Mouse (Mus musculus): Measurements from ENCODE around the gene Slc35a1. TPM values are rescaled to one million over a fixed set of nuclear protein-coding genes. Genes with fewer than 3 reads are reported as not detected.

The Slc35a1 gene
- total and polyA plus RNA-seq, 3 experiments, result 24.3 to 26.0 TPM; not detected in 1

GRCm38 (mm10) chr4:34639745-34640364 lies 47.4 kb downstream of the Slc35a1 start:
- H3K9ac ChIP-seq (ENCODE audit: control insufficient read depth, low read depth, low read length, poor library complexity, severe bottlenecking), result no peak overlapping the region
- H3K27me3 ChIP-seq (ENCODE audit: control insufficient read depth in 1 of 2, insufficient read depth in 2 of 2, low read length in 2 of 2), result no peaks in the 10 kb centered on the region
- no peak for DNase-seq (ENCODE audit: low read depth, low spot score)
- no peaks in the 10 kb centered on the region for H3K9me3 ChIP-seq (replicated peaks; ENCODE audit: insufficient read depth, low read length)
- TF ChIP-seq MAX (IDR thresholded peaks at IDR 0.05; ENCODE audit: low read length) (no peak), POLR2AphosphoS2 (IDR thresholded peaks at IDR 0.05; ENCODE audit: low read length) (no peak), ZNF384 (IDR thresholded peaks at IDR 0.05; ENCODE audit: low read depth, low read length) (no peak), POLR2A (IDR thresholded peaks at IDR 0.05; ENCODE audit: control insufficient read depth in 1 of 2, insufficient read depth in 1 of 2, low read depth in 1 of 2, low read length in 2 of 2, poor library complexity in 1 of 2) (no peak), ZMIZ1 (IDR thresholded peaks at IDR 0.05; ENCODE audit: low read depth, low read length) (no peak), ZKSCAN1 (IDR thresholded peaks at IDR 0.05; ENCODE audit: low read depth, low read length) (no peak), EP300 (IDR thresholded peaks at IDR 0.05; ENCODE audit: low read depth in 1 of 2, low read length in 2 of 2) (no peak), HCFC1 (IDR thresholded peaks at IDR 0.05; ENCODE audit: low read depth, low read length) (no peak), MAFK (IDR thresholded peaks at IDR 0.05; ENCODE audit: borderline replicate concordance, low read depth, low read length) (no peak), NELFE (IDR thresholded peaks at IDR 0.05; ENCODE audit: low read depth, low read length) (no peak), E2F4 (IDR thresholded peaks at IDR 0.05; ENCODE audit: borderline replicate concordance, low read depth, low read length) (no peak), CHD2 (IDR thresholded peaks at IDR 0.05; ENCODE audit: low read length) (no peak), POLR2AphosphoS5 (IDR thresholded peaks at IDR 0.05; ENCODE audit: borderline replicate concordance, low read depth, low read length) (no peak)
- no peak overlapping the region for H3K27ac ChIP-seq (ENCODE audit: control insufficient read depth, low read depth, low read length)
- peaks cover 0 to 4% of the 10 kb centered on the region in 2 experiments; a peak in 2 of 4 replicates for H3K36me3 ChIP-seq (ENCODE audit: control insufficient read depth in 1 of 2, insufficient read depth in 2 of 2, low read length in 2 of 2)
- H3K79me2 ChIP-seq (ENCODE audit: control insufficient read depth, insufficient read depth, low read length, poor library complexity), result no peaks in the 10 kb centered on the region
- H3K4me3 ChIP-seq (ENCODE audit: control insufficient read depth in 1 of 2, insufficient read depth in 1 of 2, low read depth in 2 of 2, low read length in 2 of 2), result no peak overlapping the region
- H3K4me1 ChIP-seq (ENCODE audit: control insufficient read depth in 1 of 2, insufficient read depth in 2 of 2, low read length in 2 of 2), result no peaks in the 10 kb centered on the region

- no peak overlapping the region for H3K27ac ChIP-seq (ENCODE audit: control insufficient read depth, low read depth, low read length)
These were observed 49.4 kb downstream of the Slc35a1 start for GRCm38 (mm10) chr4:34637851-34638250.

More at GRCm38 (mm10) chr4:34637851-34638250, 49.4 kb downstream of the Slc35a1 start:
- no peak overlapping the region for H3K4me3 ChIP-seq (ENCODE audit: control insufficient read depth in 1 of 2, insufficient read depth in 1 of 2, low read depth in 2 of 2, low read length in 2 of 2)
- H3K9me3 ChIP-seq (replicated peaks; ENCODE audit: insufficient read depth, low read length), result no peaks in the 10 kb centered on the region
- no peak overlapping the region for H3K9ac ChIP-seq (ENCODE audit: control insufficient read depth, low read depth, low read length, poor library complexity, severe bottlenecking)
- TF ChIP-seq NRF1 (IDR thresholded peaks at IDR 0.05; ENCODE audit: insufficient read depth, low read depth, low read length, poor library complexity, severe bottlenecking) (no peak), NELFE (IDR thresholded peaks at IDR 0.05; ENCODE audit: low read depth, low read length) (no peak), GATA1 (IDR thresholded peaks at IDR 0.05; ENCODE audit: low read depth, low read length) (no peak), CHD2 (IDR thresholded peaks at IDR 0.05; ENCODE audit: low read length) (no peak), MYC (IDR thresholded peaks at IDR 0.05; ENCODE audit: low read depth, low read length) (no peak), BHLHE40 (IDR thresholded peaks at IDR 0.05; ENCODE audit: borderline replicate concordance, low read depth, low read length) (no peak), MAZ (IDR thresholded peaks at IDR 0.05; ENCODE audit: low read depth, low read length) (no peak), SIN3A (IDR thresholded peaks at IDR 0.05; ENCODE audit: low read length) (no peak)
- H3K36me3 ChIP-seq (ENCODE audit: control insufficient read depth in 1 of 2, insufficient read depth in 2 of 2, low read length in 2 of 2), result peaks cover 0 to 4% of the 10 kb centered on the region in 2 experiments; a peak in 2 of 4 replicates
- no peaks in the 10 kb centered on the region for H3K4me1 ChIP-seq (ENCODE audit: control insufficient read depth in 1 of 2, insufficient read depth in 2 of 2, low read length in 2 of 2)
- no peaks in the 10 kb centered on the region for H3K79me2 ChIP-seq (ENCODE audit: control insufficient read depth, insufficient read depth, low read length, poor library complexity)
- H3K27me3 ChIP-seq (ENCODE audit: control insufficient read depth in 1 of 2, insufficient read depth in 2 of 2, low read length in 2 of 2), result no peaks in the 10 kb centered on the region
- DNase-seq (ENCODE audit: low read depth, low spot score), result no peak
